32 mouse cellular contexts compared by ENCODE assay signal in the genomic region with DNA sequence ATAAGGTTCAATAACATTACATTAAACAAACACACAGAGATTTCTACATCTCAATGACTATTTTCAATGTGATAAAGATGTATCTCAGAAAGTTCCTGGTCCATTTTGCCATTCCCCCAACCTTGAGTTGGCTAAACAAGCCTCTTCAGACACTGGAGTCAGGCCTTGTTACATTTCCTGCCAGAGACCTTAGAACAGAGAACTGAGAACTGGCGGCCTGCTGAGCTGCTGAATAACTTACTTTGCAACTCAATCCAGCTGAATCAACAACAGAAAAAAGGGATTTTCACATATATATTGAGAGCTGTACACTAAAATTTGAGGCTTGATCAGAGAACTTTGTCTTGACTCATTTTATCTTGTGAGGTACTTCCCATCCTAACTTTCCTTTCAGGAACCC. TPM values are rescaled to one million over a fixed set of nuclear protein-coding genes. Genes with fewer than 3 reads are reported as not detected.
DNase-seq lines count a peak whose midpoint lies in the region; ATAC-seq and TF ChIP-seq lines count a peak whose summit lies in the region.
"Had no signal": no experiment of that assay in that cellular context is flagged by ENCODE, and none has a peak within 500 bp of the region (broad histone marks: within the 10 kb centered on the region; RNA-seq: fewer than 3 reads in every experiment).

No protein-coding gene starts in this region.

- no peaks in the 10 kb centered on the region for H3K36me3 ChIP-seq in embryonic facial prominence, embryonic 14.5 days (ENCODE audit: control insufficient read depth, insufficient read depth, low read length)
- no peaks in the 10 kb centered on the region for H3K36me3 ChIP-seq in embryonic facial prominence, embryonic 10.5 days (replicated peaks)
- H3K36me3 ChIP-seq in ES-E14 (ENCODE audit: control insufficient read depth, insufficient read depth, low read length, poor library complexity, severe bottlenecking): no peaks in the 10 kb centered on the region
- H3K36me3 ChIP-seq: embryonic facial prominence, embryonic 12.5 days; heart, embryonic 10.5 days; heart, embryonic 13.5 days; hindbrain, embryonic 13.5 days; intestine, embryonic 15.5 days had no signal

- H3K4me2 ChIP-seq in embryonic facial prominence, embryonic 14.5 days (ENCODE audit: low read depth, low read length): no peak overlapping the region
- H3K4me2 ChIP-seq: embryonic facial prominence, embryonic 12.5 days; forebrain, embryonic 13.5 days; heart, embryonic 13.5 days; hindbrain, embryonic 13.5 days; intestine, embryonic 15.5 days had no signal

- H3K27ac ChIP-seq in embryonic facial prominence, embryonic 14.5 days (replicated peaks; ENCODE audit: low read depth, low read length): no peak overlapping the region
- H3K27ac ChIP-seq in embryonic facial prominence, embryonic 10.5 days (replicated peaks): no peak overlapping the region
- no peak overlapping the region; the same call in 1 of the 2 replicates for H3K27ac ChIP-seq in ES-E14 (ENCODE audit: insufficient read depth, low read depth, low read length, poor library complexity, severe bottlenecking)
- H3K27ac ChIP-seq: embryonic facial prominence, embryonic 12.5 days; forebrain, embryonic 13.5 days; heart, adult 2 months; heart, embryonic 10.5 days; heart, embryonic 13.5 days; hindbrain, embryonic 13.5 days; intestine, embryonic 15.5 days had no signal

- H3K9ac ChIP-seq in embryonic facial prominence, embryonic 14.5 days (ENCODE audit: low read depth, low read length): no peak overlapping the region
- no peak overlapping the region for H3K9ac ChIP-seq in ES-E14 (ENCODE audit: insufficient read depth, low read depth, low read length, poor library complexity, severe bottlenecking)
- H3K9ac ChIP-seq: embryonic facial prominence, embryonic 12.5 days; forebrain, embryonic 13.5 days; heart, embryonic 13.5 days; hindbrain, embryonic 13.5 days; intestine, embryonic 15.5 days had no signal

- H3K4me3 ChIP-seq in embryonic facial prominence, embryonic 14.5 days (ENCODE audit: low read depth, low read length): no peak overlapping the region
- H3K4me3 ChIP-seq in embryonic facial prominence, embryonic 10.5 days: no peak overlapping the region
- no peak overlapping the region for H3K4me3 ChIP-seq in ES-E14 (ENCODE audit: insufficient read depth in 1 of 2, low read depth in 1 of 2, low read length in 2 of 2, poor library complexity in 1 of 2, severe bottlenecking in 1 of 2)
- H3K4me3 ChIP-seq: embryonic facial prominence, embryonic 12.5 days; erythroblast, embryonic 14.5 days; forebrain, embryonic 13.5 days; heart, adult 2 months; heart, embryonic 10.5 days; heart, embryonic 13.5 days; hindbrain, embryonic 13.5 days; intestine, embryonic 15.5 days had no signal

- ATAC-seq in embryonic facial prominence, embryonic 14.5 days (ENCODE audit: low read depth): no peak
- no peak for ATAC-seq in megakaryocyte-erythroid progenitor cell, adult 5-6 weeks (replicated peaks; ENCODE audit: low FRiP score, low TSS enrichment, poor library complexity, severe bottlenecking)
- ATAC-seq: forebrain, embryonic 13.5 days; forebrain, embryonic 16.5 days; hindbrain, embryonic 16.5 days; intestine, embryonic 15.5 days had no signal

- in situ Hi-C loops in ES-E14 (cut with MboI; ENCODE audit: low sequenced_read_pairs in 2 of 2, unreplicated experiment in 2 of 2): no loop called here

- DNase-seq in embryonic facial prominence, embryonic 14.5 days (ENCODE audit: low spot score): peak; percentile 14
- DNase-seq in embryonic facial prominence, embryonic 10.5 days (ENCODE audit: low spot score): no peak
- DNase-seq in ES-E14 (ENCODE audit: low read depth, low spot score): peak; percentile 33
- peak; percentile 31 for DNase-seq in brain, embryonic 14.5 days (ENCODE audit: low read depth)
- DNase-seq in cerebellum, adult 18-20 months: no peak
- no peak for DNase-seq in urinary bladder, postnatal 36 days (ENCODE audit: low spot score in 2 of 2)
- DNase-seq: adrenal gland, adult 2 months; adrenal gland, postnatal 14 days; B cell, adult 2 months; cerebellum, adult 2 months; cerebellum, postnatal 10 days; cerebellum, postnatal 36 days; gastrocnemius, postnatal 10 days; gastrocnemius, postnatal 36 days; heart, adult 2 months; heart, postnatal 14 days; heart, postnatal 4 days; kidney, adult 11 months; kidney, adult 8-10 months had no signal

- TF ChIP-seq CTCF in brain, embryonic 14.5 days (IDR thresholded peaks at IDR 0.05; ENCODE audit: borderline replicate concordance, extremely low read depth, insufficient read depth, insufficient read length): no peak

- H3K9me3 ChIP-seq in embryonic facial prominence, embryonic 14.5 days (ENCODE audit: control insufficient read depth, low read length): no peaks in the 10 kb centered on the region
- H3K9me3 ChIP-seq in embryonic facial prominence, embryonic 10.5 days: no peaks in the 10 kb centered on the region
- H3K9me3 ChIP-seq in ES-E14 (ENCODE audit: control insufficient read depth, insufficient read depth, low read depth, low read length): no peaks in the 10 kb centered on the region
- H3K9me3 ChIP-seq: embryonic facial prominence, embryonic 12.5 days; forebrain, embryonic 13.5 days; heart, embryonic 10.5 days; heart, embryonic 13.5 days; hindbrain, embryonic 13.5 days; intestine, embryonic 15.5 days had no signal

- no peaks in the 10 kb centered on the region for H3K4me1 ChIP-seq in embryonic facial prominence, embryonic 14.5 days (ENCODE audit: control insufficient read depth, insufficient read depth, low read length)
- no peaks in the 10 kb centered on the region for H3K4me1 ChIP-seq in embryonic facial prominence, embryonic 10.5 days
- peaks cover 2% of the 10 kb centered on the region in 2 experiments; a peak in 3 of 4 replicates for H3K4me1 ChIP-seq in ES-E14 (ENCODE audit: control insufficient read depth in 2 of 2, insufficient read depth in 2 of 2, low read length in 2 of 2, poor library complexity in 1 of 2)
- H3K4me1 ChIP-seq: embryonic facial prominence, embryonic 12.5 days; forebrain, embryonic 13.5 days; heart, embryonic 10.5 days; heart, embryonic 13.5 days; hindbrain, embryonic 13.5 days; intestine, embryonic 15.5 days had no signal

- no peaks in the 10 kb centered on the region for H3K27me3 ChIP-seq in embryonic facial prominence, embryonic 14.5 days (replicated peaks; ENCODE audit: control insufficient read depth, insufficient read depth, low read length)
- no peaks in the 10 kb centered on the region for H3K27me3 ChIP-seq in embryonic facial prominence, embryonic 10.5 days (replicated peaks; ENCODE audit: low read depth, poor library complexity, severe bottlenecking)
- H3K27me3 ChIP-seq: CH12.LX; embryonic facial prominence, embryonic 12.5 days; forebrain, embryonic 13.5 days; heart, embryonic 13.5 days; hindbrain, embryonic 13.5 days; intestine, embryonic 15.5 days had no signal

- 56% methylated on average over 1 of the region's 1 CpGs for WGBS in embryonic facial prominence, embryonic 14.5 days
- WGBS in embryonic facial prominence, embryonic 10.5 days: 41% methylated on average over 1 of the region's 1 CpGs

- TF ChIP-seq POLR2A in brain, embryonic 14.5 days (IDR thresholded peaks at IDR 0.05; ENCODE audit: borderline replicate concordance, extremely low read depth, insufficient read depth, insufficient read length, poor library complexity, severe bottlenecking): no peak

TF ChIP-seq in ES-E14, 5 proteins besides CTCF, POLR2A, EP300 and RAD21:
- TF ChIP-seq CHD2 (IDR thresholded peaks at IDR 0.05; ENCODE audit: low read depth, low read length) (peak; percentile 43; the same call in 1 of the 2 replicates), ZNF384 (IDR thresholded peaks at IDR 0.05; ENCODE audit: low read depth, low read length) (no peak), MAFK (IDR thresholded peaks at IDR 0.05; ENCODE audit: insufficient read depth, low read depth, low read length) (no peak), HCFC1 (IDR thresholded peaks at IDR 0.05; ENCODE audit: borderline replicate concordance, insufficient read depth, low read length) (no peak), ZC3H11A (IDR thresholded peaks at IDR 0.05; ENCODE audit: borderline replicate concordance, low read depth, low read length) (no peak)

RNA-seq across cellular contexts. Expression of a gene that starts 24.8 kb away (rescaled TPM):
- 1.8 and 2.3 TPM in 2 replicates for polyA plus RNA-seq in embryonic facial prominence, embryonic 14.5 days (2014; fragmentation: Nextera tagmentation; extraction: Ambion mirVana)
- 0.20 and 0.42 TPM in 2 replicates for polyA plus RNA-seq in embryonic facial prominence, embryonic 10.5 days (2016; fragmentation: Nextera tagmentation; extraction: Ambion mirVana)
- not detected in 2 replicates for total RNA-seq in ES-E14 (2012; rRNA removed)
- polyA plus RNA-seq in brain, embryonic 14.5 days (2012; rRNA removed): 4.2 and 5.5 TPM in 2 replicates
- total RNA-seq in megakaryocyte-erythroid progenitor cell, adult 5-6 weeks (2014; fragmentation: Nextera tagmentation): not detected in 2 replicates
- total RNA-seq in megakaryocyte-erythroid progenitor cell, adult 5-6 weeks (2017): not detected in 2 replicates
- total RNA-seq: adrenal gland, adult 2 months; CH12.LX; gastrocnemius, adult 18-20 months; gastrocnemius, postnatal 36 days; granulocyte monocyte progenitor cell, adult 5-6 weeks had no signal
- polyA plus RNA-seq: erythroblast, embryonic 14.5 days had no signal

Comparison
In these comparisons a context has a peak if more than half of its experiments do, and no peak if none do; other contexts are left out.
1. DNase-seq: peak in embryonic facial prominence, embryonic 14.5 days (single experiment), ES-E14 (single experiment) and brain, embryonic 14.5 days (single experiment); none in embryonic facial prominence, embryonic 10.5 days (single experiment), cerebellum, adult 18-20 months (0 of 2) and urinary bladder, postnatal 36 days (0 of 2).